Mouse (Mus musculus): Measurements from ENCODE around the gene Pgap3. TPM values are rescaled to one million over a fixed set of nuclear protein-coding genes. Genes with fewer than 3 reads are reported as not detected.

Gene Pgap3
- polyA plus RNA-seq (2014; fragmentation: Nextera tagmentation; extraction: Ambion mirVana), result 6.7 and 7.2 TPM in 2 replicates

DNA sequence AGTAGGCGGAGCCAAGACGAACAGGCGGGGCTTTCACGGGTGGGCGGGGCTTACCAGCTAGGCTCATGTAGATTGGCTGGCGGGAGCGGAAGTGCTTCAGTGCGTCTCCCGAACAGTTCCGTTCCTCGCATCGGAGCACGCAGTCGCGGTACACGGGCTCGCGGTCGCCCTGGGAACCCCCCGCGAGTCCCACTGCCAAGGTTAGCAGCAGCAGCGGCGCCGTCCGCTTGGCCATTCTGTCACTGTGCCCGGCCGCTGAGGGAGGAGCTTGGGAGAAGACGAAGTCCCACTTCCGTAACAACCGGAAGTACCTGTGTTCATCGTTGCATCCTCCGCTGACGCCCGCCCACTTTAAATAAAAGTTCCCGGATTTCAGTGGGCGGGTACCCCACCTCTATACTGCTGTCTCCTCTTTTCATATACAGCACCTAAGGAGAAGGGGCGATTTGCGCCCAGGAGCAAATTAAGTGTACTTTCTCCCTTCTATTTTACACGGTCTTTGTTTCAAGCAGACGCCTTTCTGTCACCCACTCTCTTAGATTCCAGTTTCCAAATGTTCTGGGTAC, at the start of gene Pgap3:
TSS of gene Pgap3 (minus strand) at position 330 of the 566 bp plus-strand sequence.
- Histone ChIP-seq H3K4me3 (ENCODE audit: low read depth, low read length) (peak within 1 kb of the TSS; percentile 65), H3K27ac (ENCODE audit: low read depth, low read length) (peak within 1 kb of the TSS; percentile 92), H3K4me2 (ENCODE audit: low read depth) (peak within 1 kb of the TSS; percentile 79), H3K9ac (ENCODE audit: low read length) (peak within 1 kb of the TSS; percentile 73), H3K4me1 (ENCODE audit: control insufficient read depth, insufficient read depth, low read length) (peaks cover 4% of the 10 kb centered on the region; the same call in 1 of the 2 replicates), H3K36me3 (ENCODE audit: control insufficient read depth, insufficient read depth, low read length) (no peaks in the 10 kb centered on the region), H3K9me3 (ENCODE audit: control insufficient read depth, low read length) (no peaks in the 10 kb centered on the region), H3K27me3 (ENCODE audit: control insufficient read depth, insufficient read depth, low read length) (no peaks in the 10 kb centered on the region)
- DNase-seq (ENCODE audit: low spot score) (peak; percentile 92), ATAC-seq (ENCODE audit: insufficient read depth, low FRiP score, low TSS enrichment) (peak; percentile 89)
- under 1% methylated on average over 40 of the region's 40 CpGs for WGBS

DNA sequence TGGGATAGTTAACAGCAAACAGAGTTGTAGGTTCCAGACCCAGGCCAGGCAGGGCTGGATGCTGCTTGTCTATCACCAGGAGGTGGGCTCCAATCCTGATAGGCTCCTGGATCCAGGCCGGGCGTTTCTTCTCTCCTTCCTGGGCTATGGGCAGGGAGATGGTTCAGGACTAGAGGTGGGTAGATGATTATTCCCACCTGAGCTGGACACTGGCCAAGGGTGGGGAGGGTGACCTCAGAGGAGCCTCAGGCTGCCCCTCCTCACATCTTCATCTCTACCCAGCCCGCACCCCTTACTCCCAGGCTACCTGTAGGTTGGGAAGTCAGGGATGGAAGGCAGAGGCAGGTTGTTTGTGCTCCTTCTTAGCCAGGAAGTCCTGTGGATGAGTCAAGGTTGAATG, 49.1 kb upstream of the Pgap3 start:
- Histone ChIP-seq H3K36me3 (ENCODE audit: control insufficient read depth, insufficient read depth, low read length) (no peaks in the 10 kb centered on the region), H3K27ac (ENCODE audit: low read depth, low read length) (no peak overlapping the region), H3K9ac (ENCODE audit: low read length) (no peak overlapping the region), H3K9me3 (ENCODE audit: control insufficient read depth, low read length) (no peaks in the 10 kb centered on the region), H3K27me3 (ENCODE audit: control insufficient read depth, insufficient read depth, low read length) (peaks cover 4% of the 10 kb centered on the region), H3K4me1 (ENCODE audit: control insufficient read depth, insufficient read depth, low read length) (0 out of 2 replicates have a peak, but pooled peaks cover 2% of the 10 kb centered on the region), H3K4me2 (ENCODE audit: low read depth) (no peak overlapping the region), H3K4me3 (ENCODE audit: low read depth, low read length) (no peak overlapping the region)
- WGBS, result 76% methylated on average over 3 of the region's 3 CpGs
- ATAC-seq (ENCODE audit: insufficient read depth, low FRiP score, low TSS enrichment) (no peak), DNase-seq (ENCODE audit: low spot score) (no peak)

DNA sequence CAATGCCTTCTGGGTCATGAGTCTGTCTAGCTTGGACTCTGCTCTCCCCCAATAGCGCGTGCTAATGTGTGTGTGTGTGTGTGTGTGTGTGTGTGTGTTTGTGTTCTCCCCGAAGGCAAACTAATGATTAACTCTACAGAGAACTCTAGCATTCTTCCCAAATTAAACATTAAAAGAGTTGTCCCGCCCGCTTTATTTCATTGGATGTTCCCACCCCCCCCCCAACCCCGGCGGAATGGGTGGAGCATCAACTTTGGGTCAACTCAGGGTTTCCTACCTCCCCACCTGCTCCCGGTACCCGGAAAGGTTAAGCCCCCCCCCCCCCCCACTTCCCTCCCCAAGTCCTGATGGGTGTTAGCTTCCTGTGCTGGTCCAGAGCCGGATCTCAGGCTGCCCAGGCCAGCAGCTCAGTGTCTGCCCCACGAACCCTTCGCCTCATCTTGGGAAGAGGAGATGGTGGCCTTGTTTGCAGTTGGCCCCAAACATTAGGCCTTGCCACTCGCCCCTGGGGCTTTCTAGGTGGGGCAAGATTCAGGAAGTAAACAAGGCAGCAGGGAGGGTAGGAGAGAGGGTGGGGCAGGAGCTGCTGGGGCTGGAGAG, 48.0 kb upstream of the Pgap3 start:
- Histone ChIP-seq H3K9ac (ENCODE audit: low read length) (no peak overlapping the region), H3K36me3 (ENCODE audit: control insufficient read depth, insufficient read depth, low read length) (no peaks in the 10 kb centered on the region), H3K4me1 (ENCODE audit: control insufficient read depth, insufficient read depth, low read length) (0 out of 2 replicates have a peak, but pooled peaks cover 2% of the 10 kb centered on the region), H3K4me3 (ENCODE audit: low read depth, low read length) (no peak overlapping the region), H3K4me2 (ENCODE audit: low read depth) (no peak overlapping the region), H3K27me3 (ENCODE audit: control insufficient read depth, insufficient read depth, low read length) (peaks cover 4% of the 10 kb centered on the region), H3K9me3 (ENCODE audit: control insufficient read depth, low read length) (no peaks in the 10 kb centered on the region), H3K27ac (ENCODE audit: low read depth, low read length) (no peak overlapping the region)
- DNase-seq (ENCODE audit: low spot score), result no peak
- 34% methylated on average over 11 of the region's 13 CpGs for WGBS
- ATAC-seq (ENCODE audit: insufficient read depth, low FRiP score, low TSS enrichment), result no peak

DNA sequence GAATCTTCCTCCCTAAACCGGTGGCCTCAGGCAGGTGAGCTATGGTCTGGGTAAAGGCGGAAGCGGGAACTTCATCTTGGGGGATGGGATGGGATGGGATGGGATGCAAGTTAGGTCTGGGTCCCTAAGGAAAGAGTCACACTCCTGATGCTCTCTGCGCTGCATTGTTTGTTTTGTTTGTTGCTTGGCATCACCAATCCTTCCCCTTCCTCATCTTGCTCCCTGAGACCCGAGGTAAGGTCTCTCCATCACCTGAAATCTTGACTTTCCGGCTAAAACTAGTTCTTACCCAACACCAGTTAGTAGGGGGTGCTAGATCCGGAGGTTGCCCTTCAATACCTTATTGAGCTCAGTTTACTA, 47.2 kb upstream of the Pgap3 start:
- H3K4me1 ChIP-seq (ENCODE audit: control insufficient read depth, insufficient read depth, low read length), result 0 out of 2 replicates have a peak, but pooled peaks cover 2% of the 10 kb centered on the region
- no peaks in the 10 kb centered on the region for H3K9me3 ChIP-seq (ENCODE audit: control insufficient read depth, low read length)
- H3K27me3 ChIP-seq (ENCODE audit: control insufficient read depth, insufficient read depth, low read length), result peaks cover 4% of the 10 kb centered on the region
- 13% methylated on average over 7 of the region's 7 CpGs for whole genome bisulfite sequencing
- ATAC-seq (ENCODE audit: insufficient read depth, low FRiP score, low TSS enrichment), result no peak
- H3K27ac ChIP-seq (ENCODE audit: low read depth, low read length), result no peak overlapping the region
- H3K9ac ChIP-seq (ENCODE audit: low read length), result no peak overlapping the region
- no peak for DNase-seq (ENCODE audit: low spot score)
- H3K4me2 ChIP-seq (ENCODE audit: low read depth), result no peak overlapping the region
- H3K36me3 ChIP-seq (ENCODE audit: control insufficient read depth, insufficient read depth, low read length), result no peaks in the 10 kb centered on the region
- H3K4me3 ChIP-seq (ENCODE audit: low read depth, low read length), result no peak overlapping the region

DNA sequence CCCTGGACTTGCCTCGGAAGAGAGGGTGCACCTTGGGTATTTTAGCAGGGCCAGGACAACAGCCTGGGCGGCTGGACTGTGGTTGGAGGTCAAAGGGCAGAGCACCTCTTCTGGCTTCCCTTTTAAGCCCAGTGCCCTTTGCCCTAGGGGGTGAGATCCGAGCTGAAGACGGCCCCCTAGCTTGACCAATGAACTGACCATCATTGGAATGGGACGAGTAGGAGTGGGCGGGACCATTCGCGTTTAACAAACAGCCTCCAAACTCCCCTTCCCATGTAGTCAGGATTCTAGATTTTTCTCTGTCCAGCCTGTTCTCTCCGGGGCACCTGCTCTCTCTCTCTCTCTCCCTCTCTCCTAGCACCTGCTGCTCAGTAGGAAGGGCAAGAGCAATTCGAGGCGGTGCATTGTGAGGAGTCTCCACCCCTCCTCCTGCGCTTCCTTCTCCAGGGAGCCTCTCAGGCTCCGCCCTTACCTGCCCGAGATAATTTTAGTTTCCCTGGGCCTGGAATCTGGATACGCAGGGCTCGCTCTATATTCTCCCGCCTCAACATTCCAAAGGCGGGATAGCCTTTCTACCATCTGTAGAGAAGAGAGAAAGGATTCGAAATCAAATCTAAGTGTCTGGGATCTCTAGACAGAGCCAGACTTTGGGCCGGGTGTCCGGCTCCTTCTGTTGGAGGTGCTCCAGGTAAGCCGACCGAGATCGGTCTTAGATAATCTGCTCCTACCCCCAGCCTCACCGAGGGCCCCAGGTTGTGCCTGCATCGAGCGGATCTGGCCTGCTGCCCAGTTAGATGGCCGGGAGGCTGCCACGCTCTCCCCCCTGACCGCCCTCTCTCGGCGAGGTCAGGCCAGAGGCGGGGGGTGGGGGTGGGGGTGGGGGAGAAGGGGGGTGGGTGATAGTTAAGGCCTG, 46.5 kb upstream of the Pgap3 start:
- Histone ChIP-seq H3K4me3 (ENCODE audit: low read depth, low read length) (no peak overlapping the region), H3K36me3 (ENCODE audit: control insufficient read depth, insufficient read depth, low read length) (no peaks in the 10 kb centered on the region), H3K4me2 (ENCODE audit: low read depth) (no peak overlapping the region), H3K27me3 (ENCODE audit: control insufficient read depth, insufficient read depth, low read length) (peaks cover 4% of the 10 kb centered on the region), H3K27ac (ENCODE audit: low read depth, low read length) (no peak overlapping the region), H3K4me1 (ENCODE audit: control insufficient read depth, insufficient read depth, low read length) (0 out of 2 replicates have a peak, but pooled peaks cover 2% of the 10 kb centered on the region), H3K9me3 (ENCODE audit: control insufficient read depth, low read length) (no peaks in the 10 kb centered on the region), H3K9ac (ENCODE audit: low read length) (no peak overlapping the region)
- WGBS, result 2% methylated on average over 33 of the region's 33 CpGs
- DNase-seq (ENCODE audit: low spot score) (no peak), ATAC-seq (ENCODE audit: insufficient read depth, low FRiP score, low TSS enrichment) (no peak)

DNA sequence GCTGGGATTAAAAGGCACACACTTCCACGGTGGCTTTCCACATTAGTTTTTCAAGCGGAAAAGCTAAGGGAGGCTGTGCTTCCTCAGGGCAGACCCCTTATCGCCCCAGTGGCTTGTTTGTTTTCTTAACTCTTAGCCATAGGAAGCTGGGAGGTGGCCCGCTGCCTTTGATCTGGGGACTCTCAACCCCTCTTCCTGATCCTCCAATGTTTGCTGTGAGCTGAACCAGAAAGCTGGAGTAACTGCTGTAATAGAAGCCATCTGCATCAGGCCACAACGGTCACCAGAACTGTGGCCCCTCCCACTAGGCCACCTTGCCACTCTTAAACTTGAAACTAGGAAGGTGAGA, 45.9 kb upstream of the Pgap3 start, which contains the start of gene Grb7:
TSS of gene Grb7 (plus strand) at position 182 of the 349 bp plus-strand sequence.
- DNase-seq (ENCODE audit: low spot score), result no peak
- Histone ChIP-seq H3K9me3 (ENCODE audit: control insufficient read depth, low read length) (no peaks in the 10 kb centered on the region), H3K4me1 (ENCODE audit: control insufficient read depth, insufficient read depth, low read length) (0 out of 2 replicates have a peak, but pooled peaks cover 2% of the 10 kb centered on the region), H3K27ac (ENCODE audit: low read depth, low read length) (no peak within 1 kb of the TSS), H3K9ac (ENCODE audit: low read length) (no peak within 1 kb of the TSS), H3K36me3 (ENCODE audit: control insufficient read depth, insufficient read depth, low read length) (no peaks in the 10 kb centered on the region), H3K4me2 (ENCODE audit: low read depth) (no peak within 1 kb of the TSS), H3K4me3 (ENCODE audit: low read depth, low read length) (no peak within 1 kb of the TSS), H3K27me3 (ENCODE audit: control insufficient read depth, insufficient read depth, low read length) (peaks cover 4% of the 10 kb centered on the region)
- ATAC-seq (ENCODE audit: insufficient read depth, low FRiP score, low TSS enrichment), result no peak
- WGBS, result 10% methylated on average over 5 of the region's 5 CpGs

DNA sequence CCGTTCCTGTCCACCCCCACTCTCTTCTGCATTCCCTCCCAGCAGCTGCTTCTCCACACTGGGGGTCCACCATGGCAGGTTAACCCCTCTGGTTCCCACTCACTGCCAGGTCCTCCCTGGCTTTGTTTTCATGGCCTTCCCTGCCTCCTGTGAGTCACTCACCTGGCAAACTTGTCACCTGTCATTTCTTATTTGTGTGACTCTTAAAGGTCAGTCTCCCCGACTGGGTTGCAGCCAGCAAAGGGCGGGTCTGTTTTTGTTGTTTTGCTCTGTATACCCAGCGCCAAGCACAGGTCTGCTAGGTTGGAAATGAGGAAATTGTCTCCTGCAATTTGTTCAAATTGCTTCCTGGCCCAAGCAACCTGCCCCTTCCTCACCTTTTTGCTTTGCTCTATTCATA, 45.4 kb upstream of the Pgap3 start:
- Histone ChIP-seq H3K27me3 (ENCODE audit: control insufficient read depth, insufficient read depth, low read length) (peaks cover 4% of the 10 kb centered on the region), H3K9ac (ENCODE audit: low read length) (no peak overlapping the region), H3K36me3 (ENCODE audit: control insufficient read depth, insufficient read depth, low read length) (no peaks in the 10 kb centered on the region), H3K4me1 (ENCODE audit: control insufficient read depth, insufficient read depth, low read length) (0 out of 2 replicates have a peak, but pooled peaks cover 2% of the 10 kb centered on the region), H3K27ac (ENCODE audit: low read depth, low read length) (no peak overlapping the region), H3K4me3 (ENCODE audit: low read depth, low read length) (no peak overlapping the region), H3K9me3 (ENCODE audit: control insufficient read depth, low read length) (no peaks in the 10 kb centered on the region), H3K4me2 (ENCODE audit: low read depth) (no peak overlapping the region)
- WGBS, result 60% methylated on average over 4 of the region's 4 CpGs
- ATAC-seq (ENCODE audit: insufficient read depth, low FRiP score, low TSS enrichment) (no peak), DNase-seq (ENCODE audit: low spot score) (no peak)

DNA sequence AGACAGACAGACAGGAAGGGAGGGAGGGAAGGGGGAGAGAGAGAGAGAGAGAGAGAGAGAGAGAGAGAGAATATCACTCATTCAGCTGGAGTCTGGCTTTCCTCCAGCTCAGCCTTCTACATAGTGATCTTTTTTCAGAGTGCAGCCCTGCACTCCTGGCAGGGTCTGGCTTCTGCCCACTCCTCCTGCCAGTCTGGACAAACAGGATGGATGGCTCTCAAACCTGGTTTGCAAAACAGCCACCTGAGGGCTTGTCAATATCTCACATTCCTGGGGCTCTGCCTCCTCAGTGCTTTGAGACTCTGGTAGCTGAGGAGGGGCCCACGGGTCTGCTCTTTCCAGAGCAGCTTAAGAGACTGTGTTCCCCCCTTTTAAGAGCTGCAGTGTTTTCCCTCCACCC, 44.9 kb upstream of the Pgap3 start:
- Histone ChIP-seq H3K4me2 (ENCODE audit: low read depth) (no peak overlapping the region), H3K4me3 (ENCODE audit: low read depth, low read length) (no peak overlapping the region), H3K36me3 (ENCODE audit: control insufficient read depth, insufficient read depth, low read length) (no peaks in the 10 kb centered on the region), H3K27ac (ENCODE audit: low read depth, low read length) (no peak overlapping the region), H3K9me3 (ENCODE audit: control insufficient read depth, low read length) (no peaks in the 10 kb centered on the region), H3K4me1 (ENCODE audit: control insufficient read depth, insufficient read depth, low read length) (0 out of 2 replicates have a peak, but pooled peaks cover 2% of the 10 kb centered on the region), H3K9ac (ENCODE audit: low read length) (no peak overlapping the region), H3K27me3 (ENCODE audit: control insufficient read depth, insufficient read depth, low read length) (peaks cover 4% of the 10 kb centered on the region)
- ATAC-seq (ENCODE audit: insufficient read depth, low FRiP score, low TSS enrichment), result no peak
- DNase-seq (ENCODE audit: low spot score), result no peak
- WGBS, result 50% methylated on average over 1 of the region's 1 CpGs

Data from neural tube, embryonic 11.5 days (tissue).